Mouse (Mus musculus): Measurements from ENCODE around the gene Hsh2d.

The Hsh2d gene

DNA sequence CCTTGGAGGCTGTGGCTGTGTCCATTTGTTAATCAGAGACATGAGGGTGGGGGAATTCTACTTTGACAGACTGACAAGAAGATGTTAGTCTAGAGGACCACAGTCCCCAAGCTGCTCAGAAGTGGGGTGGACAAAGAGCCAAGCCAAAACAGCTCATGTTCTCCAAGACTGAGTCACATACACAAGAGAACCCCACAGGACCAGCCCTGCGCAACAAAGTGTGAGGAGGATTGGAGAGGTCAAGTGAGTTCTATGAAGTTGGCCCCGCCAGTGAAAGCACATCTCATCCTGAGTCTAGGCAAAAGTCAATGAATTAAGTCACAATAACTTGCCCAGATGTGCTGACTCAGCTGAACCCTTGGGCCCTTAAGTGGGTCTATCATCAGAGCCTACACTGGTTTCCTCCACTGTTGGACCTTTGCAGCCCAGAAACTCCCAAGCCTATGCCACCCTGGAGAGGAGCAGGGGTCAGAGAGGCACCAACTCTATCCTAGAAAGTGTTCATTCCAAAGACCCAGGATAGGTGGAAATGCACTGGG lies 1.6 kb upstream of the Hsh2d start:
- DNase-seq (ENCODE audit: low read depth), result no peak

DNA sequence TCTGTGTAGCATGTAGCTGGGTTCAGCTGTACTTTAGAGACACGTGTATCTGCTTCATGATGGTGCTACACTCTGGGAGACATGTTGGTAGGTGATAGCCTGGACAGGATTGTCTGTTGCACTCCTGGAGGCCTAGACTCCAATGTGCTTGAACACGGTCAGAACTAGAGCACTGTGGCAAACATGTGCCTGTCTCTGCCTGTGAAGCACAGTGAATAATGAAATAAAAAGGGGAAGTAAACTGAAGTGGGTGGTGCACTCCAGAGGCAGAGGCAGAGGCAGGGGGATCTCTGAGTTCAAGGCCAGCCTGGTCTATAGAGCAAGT lies 739 bp downstream of the Hsh2d start:
- DNase-seq (ENCODE audit: low read depth), result no peak

DNA sequence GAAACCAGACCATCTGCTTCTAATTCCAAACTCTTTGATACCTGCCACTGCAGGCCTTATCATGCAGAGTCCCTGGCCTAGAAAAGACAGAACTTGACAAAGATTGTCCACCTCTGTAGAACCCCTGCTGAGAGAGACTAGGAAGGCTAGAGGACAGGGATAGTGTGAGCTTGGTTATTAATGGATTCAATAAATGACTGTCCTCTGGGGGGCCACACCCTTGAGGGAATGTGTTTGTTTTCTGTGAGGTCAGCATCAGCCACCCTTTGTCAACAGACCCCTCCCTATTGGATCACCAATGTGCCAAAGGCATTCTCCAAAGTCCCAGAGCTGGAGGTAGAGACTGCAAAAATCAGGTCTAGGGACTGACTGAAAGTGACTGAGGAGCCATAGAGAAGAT lies 2.6 kb downstream of the Hsh2d start:
- DNase-seq (ENCODE audit: low read depth), result no peak

DNA sequence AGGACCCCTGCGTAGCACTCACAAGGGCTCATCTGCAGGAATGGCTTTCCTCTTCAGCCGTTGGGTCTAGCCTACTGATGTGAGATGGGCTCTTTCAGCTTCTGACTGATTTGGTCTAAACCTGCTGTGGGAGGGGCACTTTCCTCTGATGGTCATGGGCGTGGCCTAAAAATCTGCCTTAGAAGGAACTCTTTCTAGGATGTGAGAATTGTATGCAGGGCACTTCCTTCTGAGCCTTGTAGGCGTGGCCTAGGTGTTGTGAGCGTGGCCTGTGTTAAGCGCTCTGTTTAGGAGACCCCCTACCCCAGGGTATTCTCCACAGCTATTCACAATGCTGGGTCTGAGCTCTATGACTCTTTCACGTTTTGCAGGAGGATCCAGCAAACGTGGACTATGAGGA lies 8.6 kb downstream of the Hsh2d start:
- no peak for DNase-seq (ENCODE audit: low read depth)

DNA sequence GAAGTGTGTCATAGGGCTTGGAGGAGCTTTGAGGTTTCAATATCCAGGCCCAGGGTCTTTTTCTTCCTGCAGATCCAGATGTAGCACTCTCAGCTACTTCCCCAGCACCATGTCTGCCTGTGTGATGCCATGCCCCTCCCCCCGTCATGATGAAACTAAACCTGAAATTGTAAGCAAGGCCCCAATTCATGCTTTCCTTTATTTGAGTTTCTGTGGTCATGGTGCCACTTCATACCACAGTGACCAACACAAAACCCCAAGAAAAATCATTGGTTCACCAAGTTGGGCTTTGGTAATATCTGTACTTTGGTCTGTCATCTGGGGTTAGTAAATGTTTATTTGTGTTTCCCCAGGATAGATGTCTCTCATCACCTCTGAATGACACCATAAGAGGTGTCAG lies 19.1 kb downstream of the Hsh2d start:
- peak; percentile 61 for DNase-seq (ENCODE audit: low read depth)

DNA sequence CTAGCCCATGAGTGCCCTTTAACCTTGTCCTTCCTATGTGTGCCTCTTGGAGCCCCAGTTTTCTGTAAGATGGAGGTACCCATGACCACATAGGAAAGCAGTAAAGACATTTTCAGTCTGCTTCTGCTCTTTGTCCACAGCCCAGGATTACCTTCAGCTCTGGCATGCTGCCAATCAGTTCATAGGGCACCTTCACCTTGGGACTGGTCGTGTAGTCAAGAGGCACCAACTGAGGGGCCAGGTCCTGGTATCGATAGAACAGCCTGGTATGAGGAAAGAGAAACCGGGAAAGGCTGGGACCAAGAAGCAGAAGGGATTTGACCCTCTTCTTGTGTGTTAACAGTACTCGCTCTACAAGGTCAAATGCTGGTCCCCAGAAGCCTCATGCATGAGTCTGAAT lies 20.8 kb downstream of the Hsh2d start:
- no peak for DNase-seq (ENCODE audit: low read depth)

DNA sequence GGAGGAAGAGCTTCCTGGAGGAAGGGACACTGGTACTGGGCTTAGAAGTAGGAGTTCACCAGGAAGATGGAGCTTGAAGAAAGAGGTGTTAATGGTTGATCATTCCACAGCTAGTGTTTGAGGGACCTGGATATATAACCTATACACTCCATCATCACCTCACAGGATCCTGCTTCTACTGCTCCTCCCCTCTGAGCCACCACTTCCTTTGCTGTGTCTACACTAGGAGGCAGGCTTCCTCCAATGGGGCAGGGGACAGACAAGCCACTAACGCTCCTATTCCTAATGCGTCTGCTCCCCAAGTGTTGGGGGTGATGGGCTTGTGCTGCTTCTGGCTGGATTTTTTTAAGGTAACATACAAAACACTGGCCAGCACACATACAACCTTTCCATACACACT lies 21.3 kb downstream of the Hsh2d start:
- no peak for DNase-seq (ENCODE audit: low read depth)

DNA sequence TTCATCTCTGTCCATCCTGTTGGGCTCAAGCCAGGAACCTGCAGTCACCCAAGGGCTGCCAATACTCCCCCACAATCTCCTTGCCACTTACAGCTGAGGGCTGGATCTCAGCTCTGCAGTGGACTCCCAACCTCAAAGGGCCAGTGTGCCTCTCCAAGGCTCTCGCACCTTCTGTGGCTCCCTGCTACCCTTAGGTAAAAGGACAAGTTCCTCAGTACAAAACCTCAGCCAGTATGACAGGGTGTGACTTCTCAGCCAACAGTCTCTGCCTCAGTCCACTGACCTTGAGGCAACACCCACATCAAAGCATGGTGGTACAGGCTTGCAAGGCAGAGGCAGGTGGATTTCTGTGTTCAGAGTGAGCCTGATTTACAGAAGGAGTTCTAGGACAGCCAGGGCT lies 22.4 kb downstream of the Hsh2d start:
- no peak for DNase-seq (ENCODE audit: low read depth)

DNA sequence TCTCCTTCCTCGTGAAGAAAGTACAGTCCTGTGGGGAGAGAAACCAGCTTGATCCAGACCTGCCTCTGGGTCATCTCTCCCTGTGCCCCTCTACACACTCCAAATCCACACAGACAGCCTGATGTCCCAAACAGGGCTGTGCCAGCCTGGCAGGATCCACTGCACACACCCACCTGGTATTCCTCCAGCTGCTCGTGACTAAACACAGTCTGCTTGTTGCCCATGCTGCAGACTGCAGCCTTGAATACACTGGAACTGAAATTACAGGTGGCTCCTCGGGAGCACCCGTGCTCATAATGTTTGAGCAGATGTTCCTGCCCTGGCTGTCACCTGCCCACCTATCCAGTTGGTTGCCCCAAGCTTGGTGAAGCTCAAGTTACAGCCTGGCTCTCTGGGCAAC lies 23.3 kb downstream of the Hsh2d start, which contains the start of gene Cib3:
TSS of gene Cib3 (minus strand) at position 87 of the 400 bp plus-strand sequence.
- DNase-seq (ENCODE audit: low read depth), result no peak

DNA sequence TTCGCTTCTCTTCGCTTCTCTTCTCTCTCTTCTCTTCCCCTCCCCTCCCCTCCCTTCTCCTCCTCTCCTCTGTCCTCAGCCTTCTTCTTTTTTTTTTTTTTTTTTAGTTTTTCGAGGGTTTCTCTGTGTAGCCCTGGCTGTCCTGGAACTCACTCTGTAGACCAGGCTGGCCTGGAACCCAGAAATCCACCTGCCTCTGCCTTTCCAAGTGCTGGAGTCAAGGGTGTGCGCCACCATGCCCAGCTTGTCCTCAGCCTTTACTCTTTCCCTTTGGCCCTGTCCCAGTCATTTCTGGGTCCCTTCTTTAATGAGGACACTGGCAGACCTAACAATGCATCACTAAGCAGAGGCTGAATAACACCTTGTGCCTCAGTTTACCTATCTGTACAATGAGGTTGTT lies 24.1 kb downstream of the Hsh2d start, which contains the start of gene Gm11034:
TSS of gene Gm11034 (minus strand) at position 101 of the 400 bp plus-strand sequence.
- DNase-seq (ENCODE audit: low read depth), result no peak

DNA sequence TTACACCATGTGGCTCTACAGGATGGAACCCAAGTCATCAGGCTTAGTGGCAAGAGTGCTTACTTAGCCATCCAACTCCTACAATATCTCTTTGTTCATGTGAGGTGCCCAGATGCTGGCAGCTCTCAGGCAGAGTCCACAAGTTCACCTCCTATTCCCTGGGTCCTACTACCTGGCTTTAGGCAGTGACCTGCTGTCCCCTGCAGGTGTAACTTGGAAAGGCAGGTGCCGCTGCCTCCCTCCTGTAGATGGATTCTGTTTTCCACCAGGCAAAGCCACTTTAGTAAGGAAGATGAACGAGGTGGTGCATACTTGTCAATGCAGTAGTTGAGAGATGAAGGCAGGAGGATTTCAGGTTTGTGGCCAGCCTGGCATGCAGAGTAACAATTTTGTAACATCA lies 25.6 kb downstream of the Hsh2d start:
- peak; percentile 61 for DNase-seq (ENCODE audit: low read depth)

DNA sequence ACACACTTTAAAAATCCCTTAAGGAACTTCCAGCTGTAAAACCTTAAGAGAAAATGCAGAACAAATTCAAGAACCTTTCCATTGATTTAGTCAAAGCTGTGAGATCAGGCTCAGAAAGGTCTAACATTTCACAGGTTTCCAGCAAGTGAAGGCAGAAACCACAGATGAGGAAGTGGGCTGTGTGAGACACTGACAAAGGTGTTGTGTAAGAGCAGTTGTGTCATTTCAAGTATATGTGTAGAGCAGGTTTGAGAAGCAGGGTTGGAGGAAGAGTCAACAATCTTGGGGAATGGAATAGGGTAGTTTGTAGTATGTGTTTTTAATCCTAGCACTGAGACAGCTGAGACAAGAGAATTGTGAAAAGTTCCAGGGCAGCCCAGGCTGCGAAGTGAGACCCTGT lies 26.4 kb downstream of the Hsh2d start:
- DNase-seq (ENCODE audit: low read depth), result peak; percentile 91

DNA sequence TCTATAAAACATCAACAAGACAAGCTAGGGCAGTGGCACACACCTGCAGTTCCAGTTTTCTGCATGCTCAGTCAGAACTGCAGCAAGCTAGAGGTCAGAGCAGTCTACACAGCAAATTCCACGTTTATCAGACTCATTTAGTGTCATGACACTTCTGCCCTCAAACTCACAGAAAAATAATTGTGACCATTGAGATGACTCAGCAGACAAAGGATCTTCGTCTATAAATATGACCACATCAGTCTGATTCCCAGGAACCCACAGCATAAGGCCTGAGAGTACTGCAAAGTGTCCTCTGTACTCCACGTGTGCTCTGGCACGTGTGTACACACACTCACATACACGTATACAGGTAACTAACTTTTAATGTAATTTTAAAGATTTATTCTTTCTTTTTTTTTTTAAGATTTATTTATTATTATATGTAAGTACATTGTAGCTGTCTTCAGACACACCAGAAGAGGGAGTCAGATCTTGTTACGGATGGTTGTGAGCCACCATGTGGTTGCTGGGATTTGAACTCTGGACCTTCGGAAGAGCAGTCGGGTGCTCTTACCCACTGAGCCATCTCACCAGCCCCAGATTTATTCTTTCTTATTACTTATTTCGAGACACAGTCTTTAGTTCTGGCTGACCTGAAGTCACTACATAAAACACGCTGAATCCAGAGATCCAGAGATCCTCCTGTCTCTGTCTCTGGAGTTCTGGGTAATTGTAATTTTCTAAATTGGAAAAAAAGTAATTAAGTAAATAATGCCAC lies 29.5 kb downstream of the Hsh2d start:
- peak; percentile 69 for DNase-seq (ENCODE audit: low read depth)

DNA sequence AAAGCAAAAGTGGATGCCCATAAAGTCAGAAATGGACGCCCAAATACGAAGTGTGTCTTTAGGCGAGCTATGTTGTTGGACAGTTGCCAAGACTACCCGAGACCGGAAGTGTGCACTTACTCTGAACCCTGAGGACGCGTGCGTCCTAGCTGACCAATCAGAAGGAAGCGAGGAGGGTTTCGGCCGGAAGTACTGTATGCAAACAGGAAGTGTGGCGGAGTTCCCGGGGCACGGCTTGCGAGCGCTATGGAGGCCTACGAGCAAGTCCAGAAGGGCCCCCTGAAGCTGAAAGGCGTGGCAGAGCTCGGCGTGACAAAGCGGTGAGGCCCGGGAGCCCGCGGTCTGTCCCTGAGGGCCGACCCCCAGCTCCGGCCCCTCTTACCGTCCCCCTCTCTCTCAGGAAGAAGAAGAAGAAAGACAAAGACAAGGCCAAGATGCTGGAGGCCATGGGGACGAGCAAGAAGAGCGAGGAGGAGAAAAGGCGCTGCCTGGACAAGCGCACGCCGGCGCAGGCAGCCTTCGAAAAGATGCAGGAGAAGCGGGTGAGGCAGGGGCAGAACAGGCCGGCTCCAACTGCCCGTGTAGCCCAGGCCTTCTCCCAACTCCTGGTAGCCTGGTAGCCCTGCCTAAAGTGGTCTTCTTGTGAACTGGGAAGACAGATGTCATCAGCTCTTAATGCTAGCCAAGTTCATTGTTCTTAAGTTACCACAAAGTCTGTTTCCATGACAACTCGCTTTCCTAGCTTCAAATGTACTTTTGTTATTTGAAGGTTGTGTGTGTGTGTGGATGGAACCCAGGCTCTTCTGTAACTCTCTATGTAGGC lies 30.3 kb downstream of the Hsh2d start, which contains the start of gene Fam32a:
TSS of gene Fam32a (plus strand) at position 190 of the 823 bp plus-strand sequence.
- peak; percentile 100 for DNase-seq (ENCODE audit: low read depth)

DNA sequence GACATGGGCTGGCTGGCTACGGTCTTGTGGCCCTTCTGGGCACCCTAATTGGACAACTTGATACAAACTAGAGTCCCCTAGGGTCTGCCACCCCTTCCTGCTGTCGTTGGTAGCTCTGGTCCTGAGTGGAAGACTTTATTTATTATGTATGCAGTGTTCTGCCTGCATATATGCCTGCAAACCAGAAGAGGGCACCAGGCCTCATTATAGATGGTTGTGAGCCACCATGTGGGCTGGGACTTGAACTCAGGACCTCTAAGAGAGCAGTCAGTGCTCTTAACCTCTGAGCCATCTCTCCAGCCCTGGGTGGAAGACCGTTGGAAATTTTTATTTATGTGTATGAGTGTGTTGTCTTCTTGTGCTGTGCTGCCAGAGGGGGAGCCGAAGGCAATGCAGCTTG lies 31.3 kb downstream of the Hsh2d start:
- peak; percentile 53 for DNase-seq (ENCODE audit: low read depth)

DNA sequence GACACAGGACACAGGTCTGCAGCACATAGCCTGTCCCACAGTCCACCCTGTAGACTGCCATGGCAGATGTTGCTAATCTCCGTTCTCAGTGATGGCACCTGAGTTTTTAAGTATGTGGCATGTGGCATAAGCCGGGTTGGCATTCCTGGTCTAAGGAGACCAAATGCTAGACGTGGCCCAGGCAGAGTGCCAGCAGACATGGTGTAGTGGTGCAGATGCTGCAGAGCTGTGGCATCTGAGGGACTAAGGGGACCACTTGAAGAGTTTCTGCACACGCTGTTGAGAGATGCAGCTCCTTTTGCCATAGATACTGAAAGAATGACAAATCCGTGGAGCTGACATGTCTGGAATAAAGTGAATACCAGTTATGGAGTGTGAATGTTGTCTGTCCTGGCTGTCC lies 33.2 kb downstream of the Hsh2d start:
- DNase-seq (ENCODE audit: low read depth), result no peak

DNA sequence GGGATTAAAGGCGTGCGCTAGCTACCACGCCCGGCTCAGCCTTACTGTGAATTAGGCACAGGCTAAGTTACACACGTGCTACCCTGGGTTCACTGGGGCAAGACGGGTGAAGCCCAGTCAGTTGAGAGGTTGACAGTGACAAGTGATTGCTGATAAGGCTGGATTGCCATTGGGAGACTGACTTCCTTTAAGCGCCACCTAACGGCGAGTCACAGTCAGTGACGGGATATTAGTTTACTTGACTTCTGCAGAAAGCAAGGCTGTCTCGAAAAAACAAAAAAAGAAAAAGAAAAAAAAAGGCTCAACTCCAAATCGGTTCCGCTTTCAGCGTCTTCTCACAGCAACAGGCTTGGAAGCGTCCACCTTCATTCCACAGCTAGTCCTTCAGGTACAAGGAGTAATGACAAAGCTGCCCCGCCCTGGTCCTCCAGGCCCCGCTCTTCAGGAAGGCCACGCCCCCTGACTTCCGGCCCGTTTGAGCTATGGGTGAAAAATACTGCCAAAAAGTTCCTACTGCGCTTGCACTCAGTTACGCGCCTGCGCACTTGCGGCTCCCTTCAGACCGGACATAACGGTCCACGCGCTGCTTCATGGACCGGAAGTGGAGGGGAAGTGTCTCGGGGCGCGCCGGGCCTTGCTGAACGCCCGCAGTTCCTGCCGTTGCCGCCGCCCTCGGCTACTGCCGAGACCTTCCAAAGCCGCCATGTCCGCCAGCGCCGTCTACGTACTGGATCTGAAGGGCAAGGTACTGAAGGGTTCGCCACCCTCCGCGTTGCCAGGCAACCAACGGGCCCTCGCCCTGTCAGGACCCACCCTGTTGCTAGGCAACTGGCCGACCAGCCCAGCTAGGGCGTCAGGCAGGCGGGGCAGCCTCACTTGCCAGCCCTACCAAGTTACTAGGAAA lies 50.3 kb downstream of the Hsh2d start, which contains the start of gene Ap1m1:
TSS of gene Ap1m1 (plus strand) at position 520 of the 904 bp plus-strand sequence.
- peak; percentile 100 for DNase-seq (ENCODE audit: low read depth)

DNA sequence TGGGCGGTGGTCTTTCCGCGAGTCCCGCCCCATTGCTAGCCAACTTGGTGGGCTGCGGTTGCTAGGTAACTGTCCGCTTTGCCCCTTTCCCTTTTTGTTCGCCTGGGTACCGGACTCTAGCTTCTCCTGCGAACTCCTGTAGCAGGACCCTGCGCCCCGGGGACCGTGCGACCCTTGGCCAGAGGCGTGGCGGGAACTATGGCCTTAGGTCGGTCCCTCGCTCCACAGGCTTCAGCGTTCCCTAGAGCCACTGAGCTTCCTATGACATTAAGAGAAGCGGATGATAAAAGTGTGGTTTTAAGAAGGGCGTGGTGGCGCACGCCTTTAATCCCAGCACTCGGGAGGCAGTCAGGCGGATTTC lies 50.9 kb downstream of the Hsh2d start:
- no peak for DNase-seq (ENCODE audit: low read depth)

DNA sequence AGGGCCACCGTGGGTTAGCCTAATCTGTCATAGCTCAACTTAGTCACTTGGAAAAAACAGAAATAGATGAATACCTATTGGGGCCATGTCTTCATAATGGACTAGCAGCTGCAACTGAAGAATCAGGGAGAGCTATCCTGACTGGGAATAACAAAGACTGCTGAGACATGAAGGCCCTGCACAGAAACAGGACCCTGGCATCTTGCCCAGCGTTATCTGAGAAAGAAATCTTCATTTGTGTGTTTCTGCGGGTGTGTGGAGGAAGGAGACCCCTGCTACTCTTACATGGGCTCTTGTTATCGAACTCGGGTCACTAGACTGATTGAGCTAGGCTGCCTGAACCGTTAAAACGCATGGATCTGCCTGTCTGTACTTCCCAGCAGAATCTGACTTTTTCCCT lies 51.5 kb downstream of the Hsh2d start:
- peak; percentile 32 for DNase-seq (ENCODE audit: low read depth)

DNA sequence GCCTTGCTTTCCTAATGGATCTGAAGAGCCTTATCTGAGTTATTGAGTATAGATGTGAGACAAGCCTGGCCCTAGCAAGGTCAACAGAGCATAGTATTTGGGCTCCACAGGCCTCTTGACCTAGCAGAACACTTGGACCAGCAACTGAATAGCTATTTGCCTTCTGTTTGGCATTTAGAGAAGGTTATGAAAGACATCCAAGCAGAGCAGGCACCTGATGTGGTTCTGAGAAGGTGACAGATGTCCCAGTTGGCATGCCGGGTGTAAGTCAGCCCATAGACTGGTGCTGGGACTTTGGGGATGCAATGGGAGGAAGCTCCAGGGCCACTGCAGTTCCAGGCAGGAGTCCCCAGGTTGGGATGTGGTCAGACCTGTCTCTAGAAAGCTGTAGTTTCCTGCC lies 52.8 kb downstream of the Hsh2d start:
- no peak for DNase-seq (ENCODE audit: low read depth)

DNA sequence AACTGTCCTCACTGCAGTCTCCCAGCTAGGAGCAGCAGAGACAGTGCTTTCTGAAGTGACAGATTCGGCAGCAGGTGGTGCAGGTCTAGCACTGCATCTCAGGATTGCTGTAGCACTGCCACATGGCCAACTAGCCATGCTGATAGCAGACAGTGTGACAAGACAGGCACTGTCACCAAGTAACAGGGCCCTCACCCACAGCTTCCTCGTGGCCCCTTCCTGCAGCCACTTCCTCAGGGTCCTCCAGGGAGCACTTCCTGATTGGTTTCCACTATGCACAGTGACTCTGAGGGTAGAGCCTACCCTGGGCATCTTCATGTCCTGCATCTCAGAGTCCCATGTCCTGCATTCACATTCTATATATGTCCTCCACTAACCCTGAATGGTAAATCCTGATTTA lies 55.2 kb downstream of the Hsh2d start:
- DNase-seq (ENCODE audit: low read depth), result peak; percentile 46

All from 416B (cell line).